Mouse (Mus musculus): ENCODE data around the gene Ppil2. TPM values are rescaled to one million over a fixed set of nuclear protein-coding genes. Genes with fewer than 3 reads are reported as not detected.
A peak's percentile ranks its signal among the peaks of the same experiment; 100 is the strongest.

The Ppil2 gene
- polyA plus RNA-seq, 1 experiment from 2014 or later: 99.4 TPM

GRCm38 (mm10) chr16:17088346-17088745, 22.7 kb downstream of the Ppil2 start:
- ATAC-seq (ENCODE audit: extremely low read depth, insufficient number of reproducible peaks, low FRiP score, low TSS enrichment): no peak
- Histone ChIP-seq H3K9me3 (no peaks in the 10 kb centered on the region), H3K4me1 (peaks cover 17% of the 10 kb centered on the region), H3K4me3 (no peak overlapping the region), H3K36me3 (peaks cover 99% of the 10 kb centered on the region), H3K4me2 (no peak overlapping the region), H3K27me3 (replicated peaks) (no peaks in the 10 kb centered on the region), H3K27ac (replicated peaks) (no peak overlapping the region), H3K9ac (no peak overlapping the region)
- 71% methylated on average over 3 of the region's 3 CpGs for WGBS

- no peak overlapping the region for H3K4me2 ChIP-seq
- H3K9me3 ChIP-seq: no peaks in the 10 kb centered on the region
- peaks cover 17% of the 10 kb centered on the region for H3K4me1 ChIP-seq
- H3K36me3 ChIP-seq: peaks cover 95% of the 10 kb centered on the region
- no peak overlapping the region for H3K9ac ChIP-seq
- no peaks in the 10 kb centered on the region for H3K27me3 ChIP-seq (replicated peaks)
- ATAC-seq (ENCODE audit: extremely low read depth, insufficient number of reproducible peaks, low FRiP score, low TSS enrichment): no peak
- H3K4me3 ChIP-seq: no peak overlapping the region
- no peak overlapping the region for H3K27ac ChIP-seq (replicated peaks)
- WGBS: 77% methylated on average over 13 of the region's 13 CpGs
These were observed 24.3 kb downstream of the Ppil2 start for GRCm38 (mm10) chr16:17086669-17087193.

GRCm38 (mm10) chr16:17086241-17086640, 24.8 kb downstream of the Ppil2 start:
- H3K36me3 ChIP-seq: peaks cover 91% of the 10 kb centered on the region
- no peak overlapping the region for H3K9ac ChIP-seq
- 70% methylated on average over 3 of the region's 3 CpGs for WGBS

GRCm38 (mm10) chr16:17085636-17086035, 25.4 kb downstream of the Ppil2 start:
- ATAC-seq (ENCODE audit: extremely low read depth, insufficient number of reproducible peaks, low FRiP score, low TSS enrichment): no peak
- Histone ChIP-seq H3K4me3 (no peak overlapping the region), H3K27me3 (replicated peaks) (no peaks in the 10 kb centered on the region), H3K27ac (replicated peaks) (peak overlapping the region; percentile 34), H3K4me1 (peaks cover 17% of the 10 kb centered on the region), H3K9me3 (no peaks in the 10 kb centered on the region), H3K9ac (peak overlapping the region; percentile 38; the same call in 1 of the 2 replicates), H3K36me3 (peaks cover 85% of the 10 kb centered on the region), H3K4me2 (no peak overlapping the region)
- WGBS: 63% methylated on average over 4 of the region's 4 CpGs

More at GRCm38 (mm10) chr16:17086241-17086640, 24.8 kb downstream of the Ppil2 start:
- H3K4me1 ChIP-seq: peaks cover 17% of the 10 kb centered on the region
- H3K27me3 ChIP-seq (replicated peaks): no peaks in the 10 kb centered on the region
- ATAC-seq (ENCODE audit: extremely low read depth, insufficient number of reproducible peaks, low FRiP score, low TSS enrichment): no peak
- H3K4me3 ChIP-seq: no peak overlapping the region
- no peak overlapping the region for H3K4me2 ChIP-seq
- no peaks in the 10 kb centered on the region for H3K9me3 ChIP-seq
- 0 out of 2 replicates have a peak overlapping the region, but pooled peaks have one; percentile 34 for H3K27ac ChIP-seq (replicated peaks)

- Histone ChIP-seq H3K4me1 (peaks cover 24% of the 10 kb centered on the region), H3K4me3 (no peak overlapping the region), H3K4me2 (no peak overlapping the region), H3K36me3 (peaks cover 66% of the 10 kb centered on the region), H3K27ac (replicated peaks) (no peak overlapping the region), H3K9me3 (no peaks in the 10 kb centered on the region), H3K27me3 (replicated peaks) (no peaks in the 10 kb centered on the region), H3K9ac (no peak overlapping the region)
- 69% methylated on average over 6 of the region's 6 CpGs for whole genome bisulfite sequencing
- no peak for ATAC-seq (ENCODE audit: extremely low read depth, insufficient number of reproducible peaks, low FRiP score, low TSS enrichment)
These were observed 28.8 kb downstream of the Ppil2 start for GRCm38 (mm10) chr16:17082121-17082792.

- H3K9me3 ChIP-seq: no peaks in the 10 kb centered on the region
- no peak overlapping the region for H3K27ac ChIP-seq (replicated peaks)
- peaks cover 43% of the 10 kb centered on the region for H3K36me3 ChIP-seq
- H3K27me3 ChIP-seq (replicated peaks): no peaks in the 10 kb centered on the region
- no peak overlapping the region for H3K4me3 ChIP-seq
- no peak overlapping the region for H3K4me2 ChIP-seq
- no peak overlapping the region for H3K9ac ChIP-seq
- 63% methylated on average over 7 of the region's 7 CpGs for WGBS
- H3K4me1 ChIP-seq: peaks cover 7% of the 10 kb centered on the region; the same call in 1 of the 2 replicates
- no peak for ATAC-seq (ENCODE audit: extremely low read depth, insufficient number of reproducible peaks, low FRiP score, low TSS enrichment)
These were observed 33.0 kb downstream of the Ppil2 start for GRCm38 (mm10) chr16:17078101-17078500.

GRCm38 (mm10) chr16:17076869-17077268, 34.2 kb downstream of the Ppil2 start:
- H3K27ac ChIP-seq (replicated peaks): no peak overlapping the region
- H3K36me3 ChIP-seq: peaks cover 34% of the 10 kb centered on the region
- ATAC-seq (ENCODE audit: extremely low read depth, insufficient number of reproducible peaks, low FRiP score, low TSS enrichment): no peak
- H3K4me1 ChIP-seq: peaks cover 7% of the 10 kb centered on the region; the same call in 1 of the 2 replicates
- no peaks in the 10 kb centered on the region for H3K9me3 ChIP-seq
- no peak overlapping the region for H3K4me2 ChIP-seq
- H3K27me3 ChIP-seq (replicated peaks): no peaks in the 10 kb centered on the region
- H3K9ac ChIP-seq: no peak overlapping the region
- H3K4me3 ChIP-seq: no peak overlapping the region

GRCm38 (mm10) chr16:17076301-17076700, 34.8 kb downstream of the Ppil2 start:
- Histone ChIP-seq H3K4me3 (no peak overlapping the region), H3K27ac (replicated peaks) (no peak overlapping the region), H3K9ac (no peak overlapping the region), H3K9me3 (no peaks in the 10 kb centered on the region), H3K4me1 (peaks cover 7% of the 10 kb centered on the region; the same call in 1 of the 2 replicates), H3K4me2 (no peak overlapping the region), H3K27me3 (replicated peaks) (no peaks in the 10 kb centered on the region), H3K36me3 (peaks cover 34% of the 10 kb centered on the region)
- ATAC-seq (ENCODE audit: extremely low read depth, insufficient number of reproducible peaks, low FRiP score, low TSS enrichment): no peak
- WGBS: 85% methylated on average over 2 of the region's 2 CpGs

GRCm38 (mm10) chr16:17073000-17073399, 38.1 kb downstream of the Ppil2 start:
- H3K27me3 ChIP-seq (replicated peaks): no peaks in the 10 kb centered on the region
- WGBS: 83% methylated on average over 7 of the region's 7 CpGs
- peaks cover 15% of the 10 kb centered on the region for H3K4me1 ChIP-seq
- ATAC-seq (ENCODE audit: extremely low read depth, insufficient number of reproducible peaks, low FRiP score, low TSS enrichment): no peak
- no peak overlapping the region for H3K4me3 ChIP-seq
- no peak overlapping the region for H3K27ac ChIP-seq (replicated peaks)
- peaks cover 19% of the 10 kb centered on the region for H3K36me3 ChIP-seq
- no peak overlapping the region for H3K4me2 ChIP-seq
- H3K9ac ChIP-seq: no peak overlapping the region
- no peaks in the 10 kb centered on the region for H3K9me3 ChIP-seq

GRCm38 (mm10) chr16:17070716-17071115, 40.3 kb downstream of the Ppil2 start:
- WGBS: 47% methylated on average over 6 of the region's 6 CpGs
- H3K27me3 ChIP-seq (replicated peaks): no peaks in the 10 kb centered on the region; the same call in 1 of the 2 replicates
- H3K9me3 ChIP-seq: no peaks in the 10 kb centered on the region
- peaks cover 9% of the 10 kb centered on the region for H3K4me1 ChIP-seq
- H3K4me3 ChIP-seq: peak overlapping the region; percentile 82
- H3K9ac ChIP-seq: peak overlapping the region; percentile 89
- no peak overlapping the region for H3K27ac ChIP-seq (replicated peaks)
- no peak for ATAC-seq (ENCODE audit: extremely low read depth, insufficient number of reproducible peaks, low FRiP score, low TSS enrichment)
- peaks cover 10% of the 10 kb centered on the region for H3K36me3 ChIP-seq
- H3K4me2 ChIP-seq: peak overlapping the region; percentile 89

GRCm38 (mm10) chr16:17069511-17070443, 41.3 kb downstream of the Ppil2 start, which contains the start of gene Ypel1:
TSS of gene Ypel1 (plus strand) at chr16:17069696.
- peak; percentile 78 for ATAC-seq (ENCODE audit: extremely low read depth, insufficient number of reproducible peaks, low FRiP score, low TSS enrichment)
- H3K4me2 ChIP-seq: peak within 1 kb of the TSS; percentile 89
- peak within 1 kb of the TSS; percentile 89 for H3K9ac ChIP-seq
- WGBS: under 1% methylated on average over 74 of the region's 76 CpGs
- no peaks in the 10 kb centered on the region; the same call in 1 of the 2 replicates for H3K27me3 ChIP-seq (replicated peaks)
- H3K27ac ChIP-seq (replicated peaks): peak within 1 kb of the TSS; percentile 85
- H3K4me3 ChIP-seq: peak within 1 kb of the TSS; percentile 82
- 0 out of 2 replicates have a peak, but pooled peaks cover under 1% of the 10 kb centered on the region for H3K36me3 ChIP-seq
- peaks cover 9% of the 10 kb centered on the region for H3K4me1 ChIP-seq
- no peaks in the 10 kb centered on the region for H3K9me3 ChIP-seq

Data from heart, embryonic 13.5 days (tissue).